Comparison of ENCODE assay signal across 8 mouse cellular contexts in the genomic region with DNA sequence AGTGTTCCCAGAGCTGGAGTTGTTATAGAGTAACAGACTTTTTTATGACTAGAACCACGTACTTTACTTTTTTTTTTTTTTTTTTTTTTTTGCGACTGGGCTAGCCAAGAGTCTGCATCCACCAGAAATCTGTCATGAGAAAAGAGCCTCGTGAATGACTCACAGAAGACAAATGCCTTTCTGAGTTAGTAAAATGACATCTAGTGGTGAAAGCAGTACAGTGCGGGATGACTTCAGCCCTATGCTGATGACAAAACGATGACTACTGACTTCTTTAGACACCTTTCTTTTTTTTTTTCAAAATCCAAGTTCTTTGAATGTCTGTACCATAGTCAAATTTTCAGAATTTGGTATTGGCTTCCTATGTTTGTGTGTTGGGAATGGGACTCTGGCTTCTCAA. TPM values are rescaled to one million over a fixed set of nuclear protein-coding genes. Genes with fewer than 3 reads are reported as not detected.
DNase-seq lines count a peak whose midpoint lies in the region; ATAC-seq and TF ChIP-seq lines count a peak whose summit lies in the region.

No protein-coding gene starts in this region.

- no peak overlapping the region for H3K4me3 ChIP-seq in CH12.LX (replicated peaks in 1 of 3; ENCODE audit: low read depth in 2 of 3, low read length in 2 of 3, poor library complexity in 1 of 3)
- peak overlapping the region; percentile 72 for H3K4me3 ChIP-seq in embryonic facial prominence, embryonic 13.5 days
- peak overlapping the region; percentile 67 for H3K4me3 ChIP-seq in heart, embryonic 15.5 days
- H3K4me3 ChIP-seq in liver, embryonic 15.5 days (replicated peaks), result peak overlapping the region; percentile 76
- H3K4me3 ChIP-seq in neural tube, embryonic 13.5 days, result peak overlapping the region; percentile 71

- DNase-seq in CH12.LX (ENCODE audit: extremely low read depth), result peak; percentile 69
- peak; percentile 64 for DNase-seq in adrenal gland, postnatal 14 days
- DNase-seq in kidney, postnatal 36 days, result peak; percentile 50 to 64
- no peak for DNase-seq in yolk sac, embryonic 10.5 days (ENCODE audit: low spot score)

- H3K9ac ChIP-seq in CH12.LX (ENCODE audit: insufficient read depth, low read depth), result no peak overlapping the region
- H3K9ac ChIP-seq in embryonic facial prominence, embryonic 13.5 days, result peak overlapping the region; percentile 84
- peak overlapping the region; percentile 64 for H3K9ac ChIP-seq in heart, embryonic 15.5 days
- peak overlapping the region; percentile 81 for H3K9ac ChIP-seq in liver, embryonic 15.5 days
- peak overlapping the region; percentile 87 for H3K9ac ChIP-seq in neural tube, embryonic 13.5 days

- H3K36me3 ChIP-seq in CH12.LX (replicated peaks in 1 of 2; ENCODE audit: control insufficient read depth in 1 of 2, insufficient read depth in 1 of 2, low read length in 1 of 2), result peaks cover 0 to 36% of the 10 kb centered on the region in 2 experiments
- H3K36me3 ChIP-seq in embryonic facial prominence, embryonic 13.5 days, result no peaks in the 10 kb centered on the region
- peaks cover 16% of the 10 kb centered on the region for H3K36me3 ChIP-seq in heart, embryonic 15.5 days
- H3K36me3 ChIP-seq in liver, embryonic 15.5 days (replicated peaks), result no peaks in the 10 kb centered on the region
- H3K36me3 ChIP-seq in neural tube, embryonic 13.5 days, result no peaks in the 10 kb centered on the region

- no peak for TF ChIP-seq POLR2A in CH12.LX (IDR thresholded peaks at IDR 0.05; ENCODE audit: low read depth, low read length)

- TF ChIP-seq RAD21 in CH12.LX (IDR thresholded peaks at IDR 0.05; ENCODE audit: low read depth, low read length), result peak; percentile 55

- H3K4me2 ChIP-seq in CH12.LX (ENCODE audit: insufficient read depth, low read depth, poor library complexity, severe bottlenecking), result no peak overlapping the region
- H3K4me2 ChIP-seq in embryonic facial prominence, embryonic 13.5 days, result peak overlapping the region; percentile 70
- peak overlapping the region; percentile 83 for H3K4me2 ChIP-seq in heart, embryonic 15.5 days
- peak overlapping the region; percentile 92 for H3K4me2 ChIP-seq in liver, embryonic 15.5 days
- peak overlapping the region; percentile 69 for H3K4me2 ChIP-seq in neural tube, embryonic 13.5 days

- H3K27ac ChIP-seq in CH12.LX (ENCODE audit: insufficient read depth, low read depth), result no peak overlapping the region
- peak overlapping the region; percentile 92 for H3K27ac ChIP-seq in embryonic facial prominence, embryonic 13.5 days
- H3K27ac ChIP-seq in heart, embryonic 15.5 days, result peak overlapping the region; percentile 93
- peak overlapping the region; percentile 83 for H3K27ac ChIP-seq in liver, embryonic 15.5 days (replicated peaks)
- H3K27ac ChIP-seq in neural tube, embryonic 13.5 days (replicated peaks), result peak overlapping the region; percentile 93

- in situ Hi-C loops in CH12.LX (cut with MboI; ENCODE audit: low pct_ligation_motif_present, low pct_unique_long_range_greater_than_20kb, low sequenced_read_pairs), result no loop called here

- dilution Hi-C loops in CH12.LX (cut with MboI; ENCODE audit: extremely low pct_ligation_motif_present, extremely low pct_unique_long_range_greater_than_20kb, low sequenced_read_pairs), result no loop called here

- peaks cover 0 to 5% of the 10 kb centered on the region in 2 experiments; a peak in 1 of 4 replicates for H3K4me1 ChIP-seq in CH12.LX (ENCODE audit: control insufficient read depth in 1 of 2, insufficient read depth in 2 of 2)
- peaks cover 12% of the 10 kb centered on the region for H3K4me1 ChIP-seq in embryonic facial prominence, embryonic 13.5 days
- peaks cover 7% of the 10 kb centered on the region for H3K4me1 ChIP-seq in heart, embryonic 15.5 days (replicated peaks)
- peaks cover 20% of the 10 kb centered on the region for H3K4me1 ChIP-seq in liver, embryonic 15.5 days (replicated peaks)
- H3K4me1 ChIP-seq in neural tube, embryonic 13.5 days (replicated peaks), result peaks cover 16% of the 10 kb centered on the region

- ATAC-seq in embryonic facial prominence, embryonic 13.5 days (ENCODE audit: insufficient number of reproducible peaks, insufficient read depth, low FRiP score, low TSS enrichment, low read depth), result peak; percentile 76
- peak; percentile 68 for ATAC-seq in heart, embryonic 15.5 days (replicated peaks; ENCODE audit: insufficient number of reproducible peaks, insufficient read depth, low FRiP score, low read depth)
- ATAC-seq in liver, embryonic 15.5 days (ENCODE audit: insufficient read depth), result peak; percentile 60
- ATAC-seq in neural tube, embryonic 13.5 days (ENCODE audit: low read depth), result peak; percentile 88

- peak; percentile 61 to 73; a peak in 3 of 4 replicates for TF ChIP-seq CTCF in CH12.LX (conservative IDR thresholded peaks at IDR 0.05 in 1 of 2, IDR thresholded peaks at IDR 0.05 in 1 of 2; ENCODE audit: low read depth in 2 of 2, low read length in 2 of 2)

- no peaks in the 10 kb centered on the region for H3K9me3 ChIP-seq in CH12.LX (replicated peaks; ENCODE audit: low read length)
- H3K9me3 ChIP-seq in embryonic facial prominence, embryonic 13.5 days, result no peaks in the 10 kb centered on the region
- no peaks in the 10 kb centered on the region for H3K9me3 ChIP-seq in heart, embryonic 15.5 days (replicated peaks)
- H3K9me3 ChIP-seq in liver, embryonic 15.5 days (replicated peaks), result no peaks in the 10 kb centered on the region
- no peaks in the 10 kb centered on the region for H3K9me3 ChIP-seq in neural tube, embryonic 13.5 days

- H3K79me2 ChIP-seq in CH12.LX (replicated peaks; ENCODE audit: control insufficient read depth, extremely low read depth, insufficient read depth, poor library complexity, severe bottlenecking), result no peaks in the 10 kb centered on the region

- 4% methylated on average over 5 of the region's 5 CpGs for WGBS in embryonic facial prominence, embryonic 13.5 days
- WGBS in heart, embryonic 15.5 days, result 1% methylated on average over 5 of the region's 5 CpGs
- 2% methylated on average over 5 of the region's 5 CpGs for WGBS in liver, embryonic 15.5 days (ENCODE audit: insufficient replicate concordance)
- WGBS in neural tube, embryonic 13.5 days, result 8% methylated on average over 5 of the region's 5 CpGs

- H3K27me3 ChIP-seq in CH12.LX (replicated peaks), result no peaks in the 10 kb centered on the region
- no peaks in the 10 kb centered on the region for H3K27me3 ChIP-seq in embryonic facial prominence, embryonic 13.5 days
- no peaks in the 10 kb centered on the region for H3K27me3 ChIP-seq in heart, embryonic 15.5 days
- no peaks in the 10 kb centered on the region for H3K27me3 ChIP-seq in liver, embryonic 15.5 days
- no peaks in the 10 kb centered on the region for H3K27me3 ChIP-seq in neural tube, embryonic 13.5 days

- TF ChIP-seq EP300 in CH12.LX (IDR thresholded peaks at IDR 0.05; ENCODE audit: low read length), result no peak

TF ChIP-seq in CH12.LX, 34 proteins besides CTCF, POLR2A, EP300 and RAD21:
- TF ChIP-seq NRF1 (IDR thresholded peaks at IDR 0.05; ENCODE audit: low read depth, low read length), result no peak
- TF ChIP-seq SMC3 (IDR thresholded peaks at IDR 0.05; ENCODE audit: low read depth, low read length), result peak; percentile 59
- TF ChIP-seq ZNF384 (IDR thresholded peaks at IDR 0.05; ENCODE audit: low read depth, low read length), result peak; percentile 77

RNA-seq across cellular contexts. Expression of gene Zfp948, which starts 0.6 kb away (rescaled TPM):
- total RNA-seq in CH12.LX (2012; rRNA removed), result 0.72 and 0.97 TPM in 2 replicates
- total RNA-seq in CH12.LX (2014; rRNA removed), result 1.6 and 1.7 TPM in 2 replicates
- 0.67 and 0.74 TPM in 2 replicates for polyA plus RNA-seq in CH12.LX (2012; ENCODE audit: insufficient read length, low read depth)
- 10.2 and 12.9 TPM in 2 replicates for total RNA-seq in adrenal gland, postnatal 14 days (2021)
- polyA plus RNA-seq in embryonic facial prominence, embryonic 13.5 days (2015; fragmentation: Nextera tagmentation; extraction: Ambion mirVana), result 15.2 and 15.9 TPM in 2 replicates
- 9.7 and 11.4 TPM in 2 replicates for polyA plus RNA-seq in heart, embryonic 15.5 days (2015; fragmentation: Nextera tagmentation; extraction: Ambion mirVana)
- polyA plus RNA-seq in liver, embryonic 15.5 days (2015; fragmentation: Nextera tagmentation; extraction: Ambion mirVana), result 4.1 TPM in 2 replicates
- 18.4 and 20.3 TPM in 2 replicates for polyA plus RNA-seq in neural tube, embryonic 13.5 days (2015; fragmentation: Nextera tagmentation; extraction: Ambion mirVana)

RNA-seq across cellular contexts. Expression of gene Zfp52, which starts 30.9 kb away (rescaled TPM):
- total RNA-seq in CH12.LX (2012; rRNA removed), result 8.6 and 9.6 TPM in 2 replicates
- 15.4 and 16.3 TPM in 2 replicates for total RNA-seq in CH12.LX (2014; rRNA removed)
- 5.9 and 6.4 TPM in 2 replicates for polyA plus RNA-seq in CH12.LX (2012; ENCODE audit: insufficient read length, low read depth)
- 30.6 and 31.5 TPM in 2 replicates for total RNA-seq in adrenal gland, postnatal 14 days (2021)
- 4.3 and 5.0 TPM in 2 replicates for polyA plus RNA-seq in embryonic facial prominence, embryonic 13.5 days (2015; fragmentation: Nextera tagmentation; extraction: Ambion mirVana)
- 4.0 TPM in 2 replicates for polyA plus RNA-seq in heart, embryonic 15.5 days (2015; fragmentation: Nextera tagmentation; extraction: Ambion mirVana)
- polyA plus RNA-seq in liver, embryonic 15.5 days (2015; fragmentation: Nextera tagmentation; extraction: Ambion mirVana), result 0.83 and 0.94 TPM in 2 replicates
- 1.8 and 2.3 TPM in 2 replicates for polyA plus RNA-seq in neural tube, embryonic 13.5 days (2015; fragmentation: Nextera tagmentation; extraction: Ambion mirVana)

Comparison
In these comparisons a context has a peak if more than half of its experiments do, and no peak if none do; other contexts are left out.
1. H3K4me3 ChIP-seq: peak in embryonic facial prominence, embryonic 13.5 days (single experiment), heart, embryonic 15.5 days (single experiment), liver, embryonic 15.5 days (single experiment) and neural tube, embryonic 13.5 days (single experiment); none in CH12.LX (0 of 3).
2. Peak in every context shown above with its lines, with median percentiles within 50 percentile points of each other: ATAC-seq.